Mouse (Mus musculus): ENCODE data around the gene Ccdc149. TPM values are rescaled to one million over a fixed set of nuclear protein-coding genes. Genes with fewer than 3 reads are reported as not detected.

The Ccdc149 gene
- polyA plus RNA-seq, 1 experiment from 2014 or later, result 7.0 TPM

DNA sequence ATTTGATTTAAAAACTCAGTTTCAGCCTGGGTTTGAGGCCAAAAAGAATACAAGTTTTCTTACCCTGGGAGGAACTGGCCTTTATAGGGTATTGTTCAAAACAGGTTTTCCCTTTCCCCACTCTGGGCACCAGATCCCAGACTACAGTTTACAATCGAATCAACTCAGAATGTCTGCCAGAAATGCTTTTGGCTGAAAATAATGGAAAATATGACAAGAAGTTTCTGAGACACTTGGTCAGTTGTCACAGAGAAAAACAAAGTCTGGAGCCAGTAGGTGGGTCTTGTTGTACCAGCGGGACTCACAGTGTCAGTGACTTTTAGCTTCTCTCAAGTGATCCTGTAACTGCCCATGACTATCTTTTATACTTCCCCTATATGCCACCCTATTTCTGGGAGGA lies 120.9 kb downstream of the Ccdc149 start:
- ATAC-seq, result no peak
- 92% methylated on average over 2 of the region's 2 CpGs for WGBS
- no peaks in the 10 kb centered on the region for H3K27me3 ChIP-seq

GRCm38 (mm10) chr5:52346890-52347289 lies 124.4 kb downstream of the Ccdc149 start:
- 75% methylated on average over 2 of the region's 2 CpGs for WGBS
- no peaks in the 10 kb centered on the region for H3K27me3 ChIP-seq
- H3K9ac ChIP-seq, result no peak overlapping the region

More for the DNA sequence above, 120.9 kb downstream of the Ccdc149 start:
- no peak overlapping the region for H3K27ac ChIP-seq
- no peak overlapping the region for H3K9ac ChIP-seq
- H3K36me3 ChIP-seq (ENCODE audit: poor library complexity, severe bottlenecking), result no peaks in the 10 kb centered on the region
- H3K9me3 ChIP-seq (replicated peaks), result no peaks in the 10 kb centered on the region
- H3K4me3 ChIP-seq, result no peak overlapping the region
- H3K4me2 ChIP-seq, result no peak overlapping the region
- H3K4me1 ChIP-seq, result no peaks in the 10 kb centered on the region

GRCm38 (mm10) chr5:52339134-52339533 lies 132.2 kb downstream of the Ccdc149 start:
- Histone ChIP-seq H3K36me3 (ENCODE audit: poor library complexity, severe bottlenecking) (no peaks in the 10 kb centered on the region), H3K4me3 (no peak overlapping the region), H3K27me3 (no peaks in the 10 kb centered on the region), H3K4me1 (no peaks in the 10 kb centered on the region), H3K4me2 (no peak overlapping the region), H3K9me3 (replicated peaks) (no peaks in the 10 kb centered on the region), H3K27ac (no peak overlapping the region), H3K9ac (no peak overlapping the region)
- 87% methylated on average over 2 of the region's 2 CpGs for WGBS
- no peak for ATAC-seq

More at GRCm38 (mm10) chr5:52346890-52347289, 124.4 kb downstream of the Ccdc149 start:
- Histone ChIP-seq H3K4me1 (no peaks in the 10 kb centered on the region), H3K9me3 (replicated peaks) (no peaks in the 10 kb centered on the region), H3K36me3 (ENCODE audit: poor library complexity, severe bottlenecking) (no peaks in the 10 kb centered on the region), H3K4me2 (no peak overlapping the region), H3K27ac (no peak overlapping the region), H3K4me3 (no peak overlapping the region)
- ATAC-seq, result no peak

- 74% methylated on average over 3 of the region's 3 CpGs for WGBS
- Histone ChIP-seq H3K27ac (no peak overlapping the region), H3K36me3 (ENCODE audit: poor library complexity, severe bottlenecking) (no peaks in the 10 kb centered on the region), H3K9me3 (replicated peaks) (no peaks in the 10 kb centered on the region), H3K4me3 (no peak overlapping the region), H3K4me2 (no peak overlapping the region), H3K9ac (no peak overlapping the region), H3K27me3 (no peaks in the 10 kb centered on the region), H3K4me1 (0 out of 2 replicates have a peak, but pooled peaks cover 3% of the 10 kb centered on the region)
- no peak for ATAC-seq
These were observed 135.7 kb downstream of the Ccdc149 start for GRCm38 (mm10) chr5:52335590-52335989.

GRCm38 (mm10) chr5:52332120-52332519 lies 139.2 kb downstream of the Ccdc149 start:
- no peak overlapping the region for H3K4me3 ChIP-seq
- ATAC-seq, result peak; percentile 43; the same call in 1 of the 2 replicates
- H3K4me1 ChIP-seq, result 0 out of 2 replicates have a peak, but pooled peaks cover 3% of the 10 kb centered on the region
- no peak overlapping the region for H3K9ac ChIP-seq
- no peak overlapping the region for H3K4me2 ChIP-seq
- WGBS, result 12% methylated on average over 8 of the region's 8 CpGs
- no peaks in the 10 kb centered on the region for H3K27me3 ChIP-seq
- no peaks in the 10 kb centered on the region for H3K9me3 ChIP-seq (replicated peaks)
- no peaks in the 10 kb centered on the region for H3K36me3 ChIP-seq (ENCODE audit: poor library complexity, severe bottlenecking)
- no peak overlapping the region for H3K27ac ChIP-seq

Other genes starting within 250 kb of the Ccdc149 start
- gene Sod3, start 107.7 kb downstream of the Ccdc149 start, polyA plus RNA-seq (2015; fragmentation: Nextera tagmentation; extraction: Ambion mirVana), result 0.16 and 0.35 TPM in 2 replicates
- 0.77 and 0.87 TPM in 2 replicates for gene Lgi2, start 94.9 kb upstream of the Ccdc149 start, polyA plus RNA-seq (2015; fragmentation: Nextera tagmentation; extraction: Ambion mirVana)
- gene Sepsecs, start 198.2 kb upstream of the Ccdc149 start, polyA plus RNA-seq (2015; fragmentation: Nextera tagmentation; extraction: Ambion mirVana), result 7.1 and 9.2 TPM in 2 replicates

All from forebrain, embryonic 13.5 days (tissue).